Mouse (Mus musculus) hindbrain, embryonic 11.5 days (tissue): Measurements from ENCODE around the gene Tex44. TPM values are rescaled to one million over a fixed set of nuclear protein-coding genes. Genes with fewer than 3 reads are reported as not detected.
A peak's percentile ranks its signal among the peaks of the same experiment; 100 is the strongest.

Experiments
- ATAC-seq: fragments of 200-750 bp; cut with Nextera tagmentation; 2 replicates; pipeline ENCODE4 v1.8.0; 2017; ENCODE audit warnings: mild to moderate bottlenecking, moderate TSS enrichment, moderate library complexity; ENCODE audit not compliant: low FRiP score
- DNase-seq: peaks from one replicate; pipeline ENCODE4 v3.0.0-alpha.2; 2015; ENCODE audit warnings: low spot score
- H3K27ac ChIP-seq: fragments of 300-500 bp; sonication (generic); 2 replicates; pipeline ENCODE4 v1.5.1; 2014; ENCODE audit warnings: mild to moderate bottlenecking, low read depth, low read length
- H3K27me3 ChIP-seq: fragments of 300-500 bp; sonication (generic); 2 replicates; pipeline ENCODE4 v1.6.1; 2014; ENCODE audit warnings: mild to moderate bottlenecking, low read length, moderate library complexity, mixed read lengths; ENCODE audit not compliant: control insufficient read depth, insufficient read depth
- H3K36me3 ChIP-seq: fragments of 300-500 bp; sonication (generic); 2 replicates; pipeline ENCODE4 v1.6.1; 2014; ENCODE audit warnings: mild to moderate bottlenecking, low read length, moderate library complexity, mixed read lengths; ENCODE audit not compliant: control insufficient read depth, insufficient read depth
- H3K4me1 ChIP-seq: fragments of 300-500 bp; sonication (generic); replicated peaks from 2 replicates; pipeline ENCODE4 v1.6.1; 2014; ENCODE audit warnings: low read length, mixed read lengths; ENCODE audit not compliant: control insufficient read depth, insufficient read depth
- H3K4me2 ChIP-seq: fragments of 300-500 bp; sonication (generic); replicated peaks from 2 replicates; pipeline ENCODE4 v1.6.1; 2014; ENCODE audit warnings: mild to moderate bottlenecking, low read depth, low read length
- H3K4me3 ChIP-seq: fragments of 300-500 bp; sonication (generic); 2 replicates; pipeline ENCODE4 v1.5.1; 2014; ENCODE audit warnings: low read depth, low read length
- H3K9ac ChIP-seq: fragments of 300-500 bp; sonication (generic); 2 replicates; pipeline ENCODE4 v1.6.1; 2014; ENCODE audit warnings: low read depth, low read length
- H3K9me3 ChIP-seq: fragments of 300-500 bp; sonication (generic); 2 replicates; pipeline ENCODE4 v1.6.1; 2016; ENCODE audit warnings: low read length; ENCODE audit not compliant: control insufficient read depth
- WGBS: fragments of 180-500 bp; shearing (Covaris S2); extraction: QIAGEN DNeasy Blood & Tissue Kit; methylation state at CpG from one replicate; pipeline ENCODE4 v1.1.7; 2014; 5-methylcytosine and 5-hydroxymethylcytosine counted together
- polyA plus RNA-seq: library from polyadenylated mRNA; unstranded; fragments of >200 nt; fragmentation: Nextera tagmentation; extraction: Ambion mirVana; gene quantifications from 2 replicates; pipeline ENCODE4 v1.2.1, GENCODE M21; 2014

The Tex44 gene
- polyA plus RNA-seq, 1 experiment from 2014 or later: 0.15 TPM

DNA sequence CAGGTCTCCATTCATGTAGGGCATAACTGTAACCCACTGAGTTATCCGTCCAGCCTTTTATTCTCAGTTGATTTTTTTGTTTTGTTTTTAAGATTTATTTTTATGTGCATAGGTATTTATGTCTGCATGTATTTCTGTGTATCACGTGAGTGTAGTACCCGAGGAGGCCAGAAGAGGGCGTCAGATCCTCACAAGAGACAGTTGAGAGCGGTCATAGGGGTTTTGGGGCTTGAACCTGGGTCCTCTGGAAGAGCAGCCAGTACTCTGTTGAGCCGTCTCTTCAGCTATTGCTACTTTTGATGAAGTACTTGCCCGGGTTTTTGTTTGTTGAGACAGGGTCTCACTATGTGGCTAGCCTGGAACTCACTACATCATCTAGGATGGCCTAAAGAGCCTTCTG is 30.2 kb upstream of the Tex44 start:
- Histone ChIP-seq H3K9ac (no peak overlapping the region), H3K36me3 (no peaks in the 10 kb centered on the region), H3K9me3 (no peaks in the 10 kb centered on the region), H3K27me3 (no peaks in the 10 kb centered on the region), H3K27ac (no peak overlapping the region), H3K4me2 (no peak overlapping the region), H3K4me3 (no peak overlapping the region), H3K4me1 (no peaks in the 10 kb centered on the region)
- no peak for ATAC-seq
- WGBS: 71% methylated on average over 7 of the region's 7 CpGs
- DNase-seq: no peak

- no peaks in the 10 kb centered on the region for H3K4me1 ChIP-seq
- H3K27ac ChIP-seq: no peak overlapping the region
- DNase-seq: no peak
These were observed 28.5 kb upstream of the Tex44 start for GRCm38 (mm10) chr1:86397621-86398020.

GRCm38 (mm10) chr1:86398222-86398621 is 27.9 kb upstream of the Tex44 start:
- Histone ChIP-seq H3K4me3 (no peak overlapping the region), H3K27me3 (no peaks in the 10 kb centered on the region), H3K4me1 (no peaks in the 10 kb centered on the region), H3K36me3 (no peaks in the 10 kb centered on the region), H3K27ac (no peak overlapping the region; the same call in 1 of the 2 replicates), H3K9ac (no peak overlapping the region), H3K4me2 (no peak overlapping the region), H3K9me3 (no peaks in the 10 kb centered on the region)
- DNase-seq: peak; percentile 23
- 58% methylated on average over 7 of the region's 7 CpGs for WGBS
- no peak for ATAC-seq

More at GRCm38 (mm10) chr1:86397621-86398020, 28.5 kb upstream of the Tex44 start:
- Histone ChIP-seq H3K36me3 (no peaks in the 10 kb centered on the region), H3K9me3 (no peaks in the 10 kb centered on the region), H3K4me2 (no peak overlapping the region), H3K27me3 (no peaks in the 10 kb centered on the region), H3K9ac (no peak overlapping the region), H3K4me3 (no peak overlapping the region)
- WGBS: 79% methylated on average over 8 of the region's 8 CpGs
- ATAC-seq: no peak

DNA sequence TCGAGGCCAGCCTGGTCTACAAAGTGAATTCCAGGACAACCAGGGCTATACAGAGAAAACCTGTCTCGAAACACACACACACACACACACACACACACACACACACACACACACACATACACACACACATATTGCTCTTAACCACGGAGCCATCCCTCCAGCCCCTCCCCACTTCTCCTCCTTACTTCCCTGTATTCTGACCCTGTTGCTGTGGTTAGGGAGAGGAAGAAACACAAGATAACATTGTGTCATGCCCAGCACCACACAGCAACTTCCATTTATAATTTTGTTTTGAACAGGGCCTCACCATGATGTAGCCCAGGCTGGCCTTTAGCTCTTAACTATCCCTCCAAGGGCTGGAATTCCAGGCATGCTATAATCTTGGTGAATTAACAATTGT is 26.8 kb upstream of the Tex44 start:
- no peak overlapping the region for H3K27ac ChIP-seq
- no peak overlapping the region for H3K4me2 ChIP-seq
- no peaks in the 10 kb centered on the region for H3K27me3 ChIP-seq
- H3K4me3 ChIP-seq: no peak overlapping the region
- H3K36me3 ChIP-seq: no peaks in the 10 kb centered on the region
- H3K9ac ChIP-seq: no peak overlapping the region
- no peaks in the 10 kb centered on the region for H3K9me3 ChIP-seq
- ATAC-seq (no peak), DNase-seq (no peak)
- no peaks in the 10 kb centered on the region for H3K4me1 ChIP-seq
- 86% methylated on average over 3 of the region's 3 CpGs for WGBS

GRCm38 (mm10) chr1:86400096-86400754 is 25.9 kb upstream of the Tex44 start:
- ATAC-seq (no peak), DNase-seq (no peak)
- Histone ChIP-seq H3K4me3 (no peak overlapping the region), H3K9ac (no peak overlapping the region), H3K27ac (no peak overlapping the region), H3K9me3 (no peaks in the 10 kb centered on the region), H3K27me3 (no peaks in the 10 kb centered on the region), H3K36me3 (no peaks in the 10 kb centered on the region), H3K4me2 (no peak overlapping the region), H3K4me1 (no peaks in the 10 kb centered on the region)
- 77% methylated on average over 8 of the region's 8 CpGs for WGBS

GRCm38 (mm10) chr1:86404834-86405233 is 21.3 kb upstream of the Tex44 start:
- Histone ChIP-seq H3K9me3 (no peaks in the 10 kb centered on the region), H3K27ac (no peak overlapping the region), H3K9ac (no peak overlapping the region), H3K36me3 (no peaks in the 10 kb centered on the region), H3K4me1 (no peaks in the 10 kb centered on the region), H3K4me3 (no peak overlapping the region), H3K4me2 (no peak overlapping the region), H3K27me3 (no peaks in the 10 kb centered on the region)
- DNase-seq (peak; percentile 21), ATAC-seq (no peak)
- 67% methylated on average over 5 of the region's 5 CpGs for WGBS

GRCm38 (mm10) chr1:86406313-86406712 is 19.8 kb upstream of the Tex44 start:
- Histone ChIP-seq H3K9me3 (no peaks in the 10 kb centered on the region), H3K27ac (no peak overlapping the region), H3K27me3 (no peaks in the 10 kb centered on the region), H3K4me1 (no peaks in the 10 kb centered on the region), H3K4me2 (no peak overlapping the region), H3K4me3 (no peak overlapping the region), H3K9ac (no peak overlapping the region), H3K36me3 (no peaks in the 10 kb centered on the region)
- ATAC-seq (no peak), DNase-seq (no peak)
- WGBS: 81% methylated on average over 4 of the region's 4 CpGs

DNA sequence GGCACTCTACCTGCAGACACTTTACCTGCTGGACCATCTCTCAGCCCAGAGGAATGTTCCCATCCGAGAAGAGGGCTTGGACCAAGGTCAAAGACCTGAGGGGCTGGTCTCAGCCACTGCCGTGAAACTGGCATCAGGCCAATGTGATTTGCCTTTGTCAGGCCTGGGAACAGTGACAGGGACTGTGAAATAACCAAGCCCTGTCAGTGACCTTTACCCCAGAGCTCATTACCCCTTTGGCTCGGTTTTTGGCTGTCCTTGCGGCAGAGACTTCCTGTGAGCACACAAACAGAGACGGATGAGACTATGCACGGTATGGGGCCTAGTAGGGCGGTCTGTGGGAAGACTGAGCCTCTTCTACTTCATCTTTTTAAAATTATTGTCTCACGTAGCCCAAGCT is 19.2 kb upstream of the Tex44 start:
- Histone ChIP-seq H3K27ac (no peak overlapping the region), H3K4me1 (no peaks in the 10 kb centered on the region), H3K9me3 (no peaks in the 10 kb centered on the region), H3K4me3 (no peak overlapping the region), H3K9ac (no peak overlapping the region), H3K4me2 (no peak overlapping the region), H3K36me3 (no peaks in the 10 kb centered on the region), H3K27me3 (no peaks in the 10 kb centered on the region)
- 64% methylated on average over 8 of the region's 8 CpGs for WGBS
- ATAC-seq (no peak), DNase-seq (no peak)

GRCm38 (mm10) chr1:86408515-86408914 is 17.6 kb upstream of the Tex44 start:
- H3K4me2 ChIP-seq: no peak overlapping the region
- no peaks in the 10 kb centered on the region for H3K9me3 ChIP-seq
- no peak for ATAC-seq
- DNase-seq: no peak
- no peaks in the 10 kb centered on the region for H3K36me3 ChIP-seq
- no peaks in the 10 kb centered on the region for H3K27me3 ChIP-seq
- no peak overlapping the region for H3K9ac ChIP-seq
- WGBS: 72% methylated on average over 10 of the region's 10 CpGs
- H3K27ac ChIP-seq: no peak overlapping the region
- no peak overlapping the region for H3K4me3 ChIP-seq
- no peaks in the 10 kb centered on the region for H3K4me1 ChIP-seq
